Mouse (Mus musculus): ENCODE measurements at regions not wholly inside any gene's neighbourhood (a gene's known extent, or its start where the extent isn't known, plus 50 kb on each side); places are given as distances from the start of the nearest gene placed in this dataset.
A peak's percentile ranks its signal among the peaks of the same experiment; 100 is the strongest.

DNA sequence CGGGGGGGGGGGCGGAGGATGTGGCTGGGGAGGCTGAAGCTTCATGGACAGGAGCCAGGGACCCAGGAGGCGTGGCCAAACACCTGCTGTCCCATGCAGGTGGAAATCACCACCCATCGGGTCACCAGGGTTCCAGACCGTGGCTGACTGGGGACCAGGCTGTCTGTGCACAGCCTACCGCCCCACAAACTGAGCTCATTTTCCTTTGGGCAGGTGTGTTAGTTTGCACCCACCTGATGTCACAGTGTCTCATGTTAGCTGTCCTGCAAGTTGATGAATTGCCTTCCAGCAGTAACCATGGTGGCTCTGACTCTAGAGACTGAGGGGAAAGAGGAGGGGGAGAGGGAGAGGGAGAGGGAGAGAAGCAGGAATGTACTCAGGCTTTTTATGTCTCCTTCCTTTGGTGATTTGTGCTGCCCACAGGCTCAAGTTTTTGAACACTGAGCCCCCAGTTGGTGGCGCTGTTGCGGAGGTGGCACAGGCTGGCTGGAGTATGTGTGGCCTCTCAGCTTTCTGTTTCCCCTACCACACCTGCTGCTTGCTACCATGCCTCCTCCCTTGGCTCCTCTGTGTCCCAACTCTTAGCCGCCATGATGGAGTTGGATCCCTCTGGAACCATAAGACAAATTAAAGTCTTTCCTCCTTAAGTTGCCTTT, 107.8 kb upstream of the Man2a1 start:
- no peak overlapping the region for H3K4me3 ChIP-seq (ENCODE audit: control insufficient read depth, low read depth, low read length)
- no peaks in the 10 kb centered on the region for H3K4me1 ChIP-seq (ENCODE audit: control insufficient read depth, insufficient read depth, low read length)
- H3K27me3 ChIP-seq (ENCODE audit: control insufficient read depth, insufficient read depth, low read length), result no peaks in the 10 kb centered on the region
- H3K27ac ChIP-seq (ENCODE audit: control insufficient read depth, insufficient read depth, low read depth, low read length), result no peak overlapping the region
- H3K36me3 ChIP-seq (ENCODE audit: control insufficient read depth, insufficient read depth, low read length), result no peaks in the 10 kb centered on the region
- TF ChIP-seq POLR2A (IDR thresholded peaks at IDR 0.05; ENCODE audit: control insufficient read depth, low read depth, low read length) (no peak), CTCF (IDR thresholded peaks at IDR 0.05; ENCODE audit: control insufficient read depth, insufficient read depth, insufficient replicate concordance, low read depth, low read length) (peak; percentile 60; the same call in 1 of the 2 replicates)

DNA sequence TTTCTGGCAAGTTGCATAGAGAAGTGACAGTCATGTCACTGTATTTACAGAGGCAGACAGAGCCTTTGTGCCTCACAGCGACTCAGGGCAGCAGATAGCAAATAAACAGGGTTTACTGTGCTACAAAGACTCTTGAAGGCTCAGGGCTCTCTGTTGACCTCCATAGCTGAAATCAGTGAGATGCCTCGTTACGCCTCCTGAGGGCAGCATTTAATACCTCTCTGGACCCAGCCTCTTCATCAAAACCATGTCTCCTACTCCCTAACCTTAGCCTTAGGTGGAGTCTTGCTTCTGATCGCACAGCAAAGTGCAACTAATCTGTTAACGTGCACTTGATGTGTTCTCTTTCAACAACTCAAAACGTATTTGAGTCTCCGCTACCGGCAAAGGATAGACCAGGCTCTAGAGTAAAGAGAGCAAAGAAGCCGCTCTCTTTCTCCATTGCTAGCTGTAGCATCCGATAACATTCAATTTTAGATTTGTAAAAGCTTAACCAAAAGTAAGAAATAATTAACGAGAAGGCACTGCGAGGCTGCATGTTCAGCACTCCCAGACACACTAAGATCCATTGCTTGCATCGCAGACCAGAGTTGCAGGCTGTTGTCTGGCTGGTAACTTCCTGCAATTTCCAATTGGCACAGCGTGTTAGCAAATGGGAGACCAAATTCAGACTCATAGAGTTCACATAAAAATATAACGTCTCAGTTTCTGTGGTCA, 101.1 kb upstream of the Man2a1 start:
- Histone ChIP-seq H3K36me3 (ENCODE audit: control insufficient read depth, insufficient read depth, low read length) (no peaks in the 10 kb centered on the region), H3K4me3 (ENCODE audit: control insufficient read depth, low read depth, low read length) (no peak overlapping the region), H3K27ac (ENCODE audit: control insufficient read depth, insufficient read depth, low read depth, low read length) (no peak overlapping the region), H3K27me3 (ENCODE audit: control insufficient read depth, insufficient read depth, low read length) (no peaks in the 10 kb centered on the region), H3K4me1 (ENCODE audit: control insufficient read depth, insufficient read depth, low read length) (no peaks in the 10 kb centered on the region)
- TF ChIP-seq POLR2A (IDR thresholded peaks at IDR 0.05; ENCODE audit: control insufficient read depth, low read depth, low read length) (no peak), CTCF (IDR thresholded peaks at IDR 0.05; ENCODE audit: control insufficient read depth, insufficient read depth, insufficient replicate concordance, low read depth, low read length) (no peak)

DNA sequence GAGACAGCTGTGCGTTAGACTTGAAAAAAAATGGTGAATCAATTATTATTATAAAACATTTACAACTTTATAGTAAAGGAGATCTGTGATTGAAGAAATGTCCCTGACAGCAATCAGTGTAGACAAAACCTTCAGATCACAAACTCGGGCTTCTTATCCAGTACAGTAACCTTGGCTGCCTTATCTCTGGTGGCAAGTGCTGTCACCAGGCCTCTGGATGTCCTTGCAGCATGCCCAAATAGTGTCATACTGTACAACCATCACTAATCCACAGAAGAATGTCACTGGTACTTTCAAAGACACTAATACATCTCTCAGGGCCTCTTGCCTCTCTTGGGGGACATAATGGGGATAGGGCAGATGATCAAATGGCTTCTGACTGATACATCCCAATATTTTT, 98.2 kb upstream of the Man2a1 start:
- Histone ChIP-seq H3K4me1 (ENCODE audit: control insufficient read depth, insufficient read depth, low read length) (no peaks in the 10 kb centered on the region), H3K4me3 (ENCODE audit: control insufficient read depth, low read depth, low read length) (no peak overlapping the region), H3K36me3 (ENCODE audit: control insufficient read depth, insufficient read depth, low read length) (no peaks in the 10 kb centered on the region), H3K27me3 (ENCODE audit: control insufficient read depth, insufficient read depth, low read length) (no peaks in the 10 kb centered on the region), H3K27ac (ENCODE audit: control insufficient read depth, insufficient read depth, low read depth, low read length) (no peak overlapping the region)
- no peak for TF ChIP-seq CTCF (IDR thresholded peaks at IDR 0.05; ENCODE audit: control insufficient read depth, insufficient read depth, insufficient replicate concordance, low read depth, low read length)
- TF ChIP-seq POLR2A (IDR thresholded peaks at IDR 0.05; ENCODE audit: control insufficient read depth, low read depth, low read length), result no peak

DNA sequence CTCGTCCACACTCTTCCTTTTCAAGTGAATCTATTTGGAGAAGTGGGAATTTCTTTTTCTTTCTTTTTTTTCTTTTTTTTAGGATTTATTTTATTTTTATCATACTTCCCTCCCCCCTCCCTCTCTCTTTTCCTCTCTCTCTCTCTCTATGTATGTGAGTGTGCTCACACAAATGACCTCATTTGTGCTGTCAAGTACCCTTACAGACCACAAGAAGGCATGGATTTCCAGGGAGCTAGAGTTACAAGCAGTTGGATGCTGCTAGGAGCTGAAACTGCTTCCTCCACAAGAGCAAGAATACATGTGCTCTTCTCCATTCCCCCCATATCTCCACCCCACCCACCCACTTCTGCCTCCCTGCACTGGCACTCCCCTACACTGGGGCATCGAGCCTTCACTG, 94.6 kb upstream of the Man2a1 start:
- no peaks in the 10 kb centered on the region for H3K4me1 ChIP-seq (ENCODE audit: control insufficient read depth, insufficient read depth, low read length)
- H3K36me3 ChIP-seq (ENCODE audit: control insufficient read depth, insufficient read depth, low read length), result no peaks in the 10 kb centered on the region
- TF ChIP-seq CTCF (IDR thresholded peaks at IDR 0.05; ENCODE audit: control insufficient read depth, insufficient read depth, insufficient replicate concordance, low read depth, low read length) (no peak), POLR2A (IDR thresholded peaks at IDR 0.05; ENCODE audit: control insufficient read depth, low read depth, low read length) (no peak)
- no peaks in the 10 kb centered on the region for H3K27me3 ChIP-seq (ENCODE audit: control insufficient read depth, insufficient read depth, low read length)
- H3K4me3 ChIP-seq (ENCODE audit: control insufficient read depth, low read depth, low read length), result no peak overlapping the region
- no peak overlapping the region for H3K27ac ChIP-seq (ENCODE audit: control insufficient read depth, insufficient read depth, low read depth, low read length)

DNA sequence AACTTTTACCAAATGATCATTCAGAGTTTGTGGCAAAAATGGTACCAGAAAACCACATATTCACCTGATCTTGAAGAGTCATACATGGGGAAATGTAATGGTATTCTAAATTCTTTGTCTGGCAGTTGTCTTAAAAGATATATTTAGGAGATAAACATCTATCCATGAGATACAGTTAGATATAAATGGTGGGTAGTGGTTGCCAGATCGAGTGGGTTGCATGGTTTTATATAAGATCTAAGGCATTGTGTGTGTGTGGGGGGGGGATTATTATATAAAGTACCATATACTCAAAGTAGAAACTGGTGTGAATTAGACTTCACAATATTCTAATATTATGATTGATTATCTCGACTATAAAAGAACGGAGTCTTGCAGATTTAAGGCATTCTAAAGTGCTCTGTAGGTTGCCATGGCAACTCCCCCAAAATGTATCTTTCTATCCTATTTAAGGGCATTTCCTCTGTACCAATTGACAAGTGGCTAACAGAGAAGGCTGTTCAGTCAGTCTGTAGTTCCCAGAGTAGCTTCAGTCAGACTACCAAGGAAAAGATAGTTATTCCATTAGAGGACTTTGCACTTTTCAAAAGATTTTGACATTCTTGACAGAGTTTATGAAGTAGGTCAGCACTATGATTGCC, 89.3 kb upstream of the Man2a1 start:
- TF ChIP-seq CTCF (IDR thresholded peaks at IDR 0.05; ENCODE audit: control insufficient read depth, insufficient read depth, insufficient replicate concordance, low read depth, low read length), result no peak
- no peaks in the 10 kb centered on the region for H3K27me3 ChIP-seq (ENCODE audit: control insufficient read depth, insufficient read depth, low read length)
- no peak overlapping the region for H3K27ac ChIP-seq (ENCODE audit: control insufficient read depth, insufficient read depth, low read depth, low read length)
- no peaks in the 10 kb centered on the region for H3K4me1 ChIP-seq (ENCODE audit: control insufficient read depth, insufficient read depth, low read length)
- no peak overlapping the region for H3K4me3 ChIP-seq (ENCODE audit: control insufficient read depth, low read depth, low read length)
- H3K36me3 ChIP-seq (ENCODE audit: control insufficient read depth, insufficient read depth, low read length), result no peaks in the 10 kb centered on the region

DNA sequence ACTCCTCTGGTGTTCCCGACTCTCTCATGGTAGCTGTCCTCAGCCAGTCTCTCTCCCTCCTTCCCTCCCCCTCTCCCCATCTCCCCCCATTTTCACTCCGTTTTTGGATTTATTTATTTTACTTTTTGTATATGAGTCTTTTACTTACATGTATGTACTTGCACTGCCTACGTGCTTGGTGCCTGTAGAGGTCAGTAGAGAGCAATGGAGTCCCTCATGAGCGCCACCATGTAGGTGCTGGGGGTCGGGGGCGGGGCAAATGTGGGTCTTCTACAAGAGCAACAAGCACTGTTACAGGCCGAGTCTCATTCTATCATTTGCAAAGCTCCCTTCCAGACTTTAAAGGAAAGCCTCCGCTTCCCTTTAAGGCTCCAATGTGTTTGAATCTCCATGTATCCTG, 78.3 kb upstream of the Man2a1 start:
- no peak for TF ChIP-seq POLR2A (IDR thresholded peaks at IDR 0.05; ENCODE audit: control insufficient read depth, low read depth, low read length)
- peak; percentile 24; the same call in 1 of the 2 replicates for TF ChIP-seq CTCF (IDR thresholded peaks at IDR 0.05; ENCODE audit: control insufficient read depth, insufficient read depth, insufficient replicate concordance, low read depth, low read length)
- no peaks in the 10 kb centered on the region for H3K27me3 ChIP-seq (ENCODE audit: control insufficient read depth, insufficient read depth, low read length)

DNA sequence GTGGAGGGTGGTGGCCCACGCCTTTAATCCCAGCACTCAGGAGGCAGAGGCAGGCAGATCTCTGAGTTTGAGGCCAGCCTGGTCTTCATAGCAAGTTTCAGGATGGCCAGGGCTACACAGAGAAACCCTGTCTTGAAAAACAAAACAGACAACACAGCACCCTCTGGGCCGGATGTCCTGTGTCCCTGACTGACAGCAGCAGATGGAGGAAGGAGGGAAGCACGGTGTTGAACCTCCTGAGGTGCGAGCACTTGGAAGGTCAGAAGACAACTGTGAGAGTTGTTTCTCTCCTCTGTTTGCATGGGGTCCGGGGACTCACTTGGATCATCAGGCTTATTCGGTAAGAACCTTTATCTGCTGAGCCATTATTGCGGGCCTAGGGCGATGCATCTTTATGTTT, 76.6 kb upstream of the Man2a1 start:
- no peaks in the 10 kb centered on the region for H3K36me3 ChIP-seq (ENCODE audit: control insufficient read depth, insufficient read depth, low read length)
- H3K27me3 ChIP-seq (ENCODE audit: control insufficient read depth, insufficient read depth, low read length), result no peaks in the 10 kb centered on the region
- H3K4me1 ChIP-seq (ENCODE audit: control insufficient read depth, insufficient read depth, low read length), result peaks cover 2% of the 10 kb centered on the region
- TF ChIP-seq CTCF (IDR thresholded peaks at IDR 0.05; ENCODE audit: control insufficient read depth, insufficient read depth, insufficient replicate concordance, low read depth, low read length) (no peak), POLR2A (IDR thresholded peaks at IDR 0.05; ENCODE audit: control insufficient read depth, low read depth, low read length) (no peak)
- H3K27ac ChIP-seq (ENCODE audit: control insufficient read depth, insufficient read depth, low read depth, low read length), result no peak overlapping the region
- H3K4me3 ChIP-seq (ENCODE audit: control insufficient read depth, low read depth, low read length), result no peak overlapping the region

More for the DNA sequence above, 78.3 kb upstream of the Man2a1 start:
- Histone ChIP-seq H3K27ac (ENCODE audit: control insufficient read depth, insufficient read depth, low read depth, low read length) (no peak overlapping the region), H3K36me3 (ENCODE audit: control insufficient read depth, insufficient read depth, low read length) (no peaks in the 10 kb centered on the region), H3K4me1 (ENCODE audit: control insufficient read depth, insufficient read depth, low read length) (no peaks in the 10 kb centered on the region), H3K4me3 (ENCODE audit: control insufficient read depth, low read depth, low read length) (no peak overlapping the region)

Measured in testis, adult 2 months (tissue).